Mouse (Mus musculus): Measurements from ENCODE around the gene Cisd2.

The Cisd2 gene

DNA sequence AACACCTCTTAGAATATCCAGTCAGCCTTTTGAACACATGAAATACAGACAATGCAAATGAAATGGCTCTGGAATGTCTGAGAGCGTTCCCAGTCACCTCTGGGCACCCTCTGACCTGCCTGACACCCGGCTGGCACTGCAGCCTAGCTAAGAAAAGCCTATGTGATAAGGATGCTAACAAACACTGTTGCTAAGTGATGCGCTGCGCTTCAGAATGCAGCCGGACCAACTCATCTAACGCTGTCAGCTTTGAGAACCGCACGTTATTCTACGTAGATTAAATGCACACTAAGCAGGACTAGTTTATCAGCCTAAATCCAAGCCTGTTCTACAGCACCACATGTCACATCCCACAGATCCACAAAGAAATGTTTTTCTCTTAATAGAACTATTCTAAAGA is 11.9 kb downstream of the Cisd2 start:
- DNase-seq (ENCODE audit: low spot score in 2 of 2), result no peak

DNA sequence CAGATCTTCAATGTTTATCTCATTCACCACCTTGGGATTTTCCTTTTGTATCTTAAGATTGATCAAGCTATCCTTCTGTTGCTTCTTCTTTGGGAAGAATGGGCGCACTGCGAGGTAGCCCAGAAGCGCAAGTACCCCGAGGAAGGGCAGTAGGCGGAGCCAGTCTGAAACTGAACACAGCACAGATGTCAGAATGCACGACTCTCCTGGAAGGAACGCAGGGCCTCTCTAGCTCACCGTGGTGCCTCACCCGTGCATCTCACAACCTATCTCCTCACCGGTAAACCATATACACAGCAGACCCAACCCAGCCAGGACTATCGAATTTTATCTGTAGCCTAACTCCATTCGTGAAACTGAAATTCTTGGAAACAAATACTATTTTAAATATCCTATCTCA is 12.7 kb downstream of the Cisd2 start:
- DNase-seq (ENCODE audit: low spot score in 2 of 2), result no peak

DNA sequence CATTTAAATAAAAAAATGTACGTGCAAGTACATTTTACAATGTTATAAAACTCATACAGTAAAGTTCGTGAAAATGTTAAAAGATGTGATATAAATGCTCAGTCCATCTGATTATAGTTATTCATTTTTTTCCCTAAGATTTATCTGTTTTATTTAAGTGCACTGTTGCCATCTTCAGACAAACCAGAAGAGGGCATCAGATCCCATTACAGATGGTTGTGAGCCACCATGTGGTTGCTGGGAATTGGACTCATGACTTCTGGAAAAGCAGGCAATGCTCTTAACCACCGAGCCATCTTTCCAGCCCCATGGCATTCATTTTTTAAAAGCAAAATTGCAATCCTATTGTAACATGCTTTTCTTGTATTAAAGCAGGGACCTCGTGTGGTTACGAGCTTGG is 14.5 kb downstream of the Cisd2 start:
- no peak for DNase-seq (ENCODE audit: low spot score in 2 of 2)

DNA sequence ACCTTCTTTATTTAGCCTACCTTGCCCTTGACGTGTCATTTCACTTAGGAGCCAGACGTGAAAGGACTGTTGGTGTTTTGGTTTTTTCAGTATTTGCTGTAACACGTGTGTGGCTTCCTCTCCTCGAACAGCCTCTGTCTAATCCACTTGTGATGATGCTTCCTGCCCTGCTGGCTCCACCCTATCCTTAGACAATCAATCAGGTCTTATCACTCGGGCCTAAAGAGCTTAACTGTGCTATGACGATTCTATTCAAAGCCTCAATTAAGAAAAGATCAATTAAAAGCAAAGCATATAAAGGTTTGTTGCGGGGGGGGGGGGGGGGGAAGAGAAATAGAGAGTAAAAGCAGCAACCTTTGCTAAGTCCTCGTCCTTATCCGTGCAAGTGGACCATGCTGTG is 16.4 kb downstream of the Cisd2 start:
- no peak for DNase-seq (ENCODE audit: low spot score in 2 of 2)

GRCm38 (mm10) chr3:135404599-135404998 is 19.1 kb downstream of the Cisd2 start:
- DNase-seq (ENCODE audit: low spot score in 2 of 2), result no peak

- DNase-seq (ENCODE audit: low spot score in 2 of 2), result no peak
Measured at GRCm38 (mm10) chr3:135403856-135404255, 19.9 kb downstream of the Cisd2 start.

- DNase-seq (ENCODE audit: low spot score in 2 of 2), result no peak
Measured at GRCm38 (mm10) chr3:135403211-135403610, 20.5 kb downstream of the Cisd2 start.

- peak; percentile 92 to 93 for DNase-seq (ENCODE audit: low spot score in 2 of 2)
Measured at GRCm38 (mm10) chr3:135402201-135402658, 21.5 kb downstream of the Cisd2 start.

- no peak for DNase-seq (ENCODE audit: low spot score in 2 of 2)
Measured at GRCm38 (mm10) chr3:135397112-135397511, 26.6 kb downstream of the Cisd2 start.

GRCm38 (mm10) chr3:135396081-135396480 is 27.6 kb downstream of the Cisd2 start:
- no peak for DNase-seq (ENCODE audit: low spot score in 2 of 2)

DNA sequence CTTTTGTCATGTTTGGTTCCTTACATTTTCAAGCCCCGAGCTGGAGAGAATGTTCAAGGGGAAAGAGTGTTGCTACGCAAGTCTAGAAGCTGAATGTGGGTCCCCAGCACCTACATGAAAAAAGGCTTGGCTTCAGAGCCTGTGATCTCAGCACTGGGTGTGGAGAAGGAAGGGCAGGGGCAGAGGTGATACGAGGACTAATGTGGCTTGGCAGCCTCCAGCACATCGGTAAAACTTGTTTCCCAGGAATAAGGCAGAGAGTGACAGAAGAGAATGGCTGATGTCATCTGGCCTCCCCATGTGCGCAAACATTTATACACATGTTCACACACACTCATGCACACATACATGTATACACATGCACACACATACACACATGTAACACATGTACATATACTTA is 28.6 kb downstream of the Cisd2 start:
- DNase-seq (ENCODE audit: low spot score in 2 of 2), result no peak

GRCm38 (mm10) chr3:135393186-135393585 is 30.5 kb downstream of the Cisd2 start:
- DNase-seq (ENCODE audit: low spot score in 2 of 2), result no peak

GRCm38 (mm10) chr3:135379868-135380267 is 43.9 kb downstream of the Cisd2 start:
- no peak for DNase-seq (ENCODE audit: low spot score in 2 of 2)

- DNase-seq (ENCODE audit: low spot score in 2 of 2), result no peak
Measured at GRCm38 (mm10) chr3:135377445-135377844, 46.3 kb downstream of the Cisd2 start.

DNA sequence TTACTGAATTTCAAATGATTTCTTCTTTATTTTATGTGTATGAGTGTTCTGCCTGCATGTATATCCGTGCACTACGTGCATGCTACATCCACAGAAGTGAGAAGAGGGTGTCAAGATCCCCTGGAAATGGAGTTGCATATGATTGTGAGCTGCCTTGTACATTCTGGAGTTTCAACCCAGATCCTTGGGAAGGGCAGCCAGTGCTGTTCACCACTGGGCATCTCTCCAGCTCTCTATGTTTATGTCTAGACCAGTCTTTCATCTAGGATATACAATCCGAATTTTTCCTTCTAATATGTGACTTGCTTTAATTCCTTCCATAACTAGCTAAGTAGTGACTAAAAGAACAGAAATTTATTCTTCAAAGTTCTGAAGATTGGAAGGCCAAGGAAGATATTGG is 47.9 kb downstream of the Cisd2 start:
- no peak for DNase-seq (ENCODE audit: low spot score in 2 of 2)

- no peak for DNase-seq (ENCODE audit: low spot score in 2 of 2)
Measured at GRCm38 (mm10) chr3:135357394-135357793, 66.3 kb downstream of the Cisd2 start.
